Mouse (Mus musculus) megakaryocyte, adult 5-6 weeks (primary cell): ENCODE data around the gene Med11. TPM values are rescaled to one million over a fixed set of nuclear protein-coding genes. Genes with fewer than 3 reads are reported as not detected.

Source experiments
- ATAC-seq: 2 replicates; pipeline ENCODE4 v1.8.0; 2016; ENCODE audit warnings: mild to moderate bottlenecking, inconsistent platforms; ENCODE audit not compliant: poor library complexity, severe bottlenecking
- total RNA-seq, 2 experiments: library from RNA; stranded (forward) in 1 of 2; stranded (reverse) in 1 of 2; fragments of 153-499, 151-499 nt in 1 of 2; fragments of 221-1000, 200-1000 nt in 1 of 2; gene quantifications; 2 replicates each; pipeline versions ENCODE4 v1.2.3 to v1.2.4; 2015 to 2017

The Med11 gene
- total RNA-seq (2015) = 42.2 and 64.0 TPM in 2 replicates
- total RNA-seq (2017) = 47.8 and 55.3 TPM in 2 replicates

- ATAC-seq = peak; percentile 83
These were observed at the start of gene Med11 for GRCm38 (mm10) chr11:70451797-70452498. Med11 (plus strand) TSS chr11:70451919.

- no peak for ATAC-seq
These were observed 48.1 kb upstream of the Med11 start for GRCm38 (mm10) chr11:70403598-70403997.

GRCm38 (mm10) chr11:70409594-70410296 is 42.0 kb upstream of the Med11 start, which contains the start of gene Pelp1:
Pelp1 (minus strand) TSS chr11:70410031.
- peak; percentile 88 for ATAC-seq

- ATAC-seq = peak; percentile 20; the same call in 1 of the 2 replicates
These were observed 41.4 kb upstream of the Med11 start for GRCm38 (mm10) chr11:70410297-70410643.

GRCm38 (mm10) chr11:70412591-70412990 is 39.1 kb upstream of the Med11 start:
- ATAC-seq = no peak

- peak; percentile 43; the same call in 1 of the 2 replicates for ATAC-seq
These were observed 37.8 kb upstream of the Med11 start for GRCm38 (mm10) chr11:70413961-70414360.

GRCm38 (mm10) chr11:70418199-70418598 is 33.5 kb upstream of the Med11 start:
- ATAC-seq = peak; percentile 97

- no peak for ATAC-seq
These were observed 32.2 kb upstream of the Med11 start for GRCm38 (mm10) chr11:70419486-70419885.

- peak; percentile 94 for ATAC-seq
These were observed 25.1 kb upstream of the Med11 start for GRCm38 (mm10) chr11:70426598-70426997.

GRCm38 (mm10) chr11:70431574-70431973 is 20.1 kb upstream of the Med11 start:
- no peak for ATAC-seq

- peak; percentile 84 for ATAC-seq
These were observed 19.4 kb upstream of the Med11 start, which contains the start of gene Arrb2 for GRCm38 (mm10) chr11:70432048-70432894. Arrb2 (plus strand) TSS chr11:70432635.

- peak; percentile 41 for ATAC-seq
These were observed 18.7 kb upstream of the Med11 start for GRCm38 (mm10) chr11:70432895-70433568.

GRCm38 (mm10) chr11:70433569-70433943 is 18.2 kb upstream of the Med11 start:
- peak; percentile 15 for ATAC-seq

- no peak for ATAC-seq
These were observed 17.8 kb upstream of the Med11 start for GRCm38 (mm10) chr11:70433951-70434350.

GRCm38 (mm10) chr11:70435476-70435875 is 16.2 kb upstream of the Med11 start:
- ATAC-seq = no peak

GRCm38 (mm10) chr11:70437426-70437825 is 14.3 kb upstream of the Med11 start:
- ATAC-seq = peak; percentile 39

GRCm38 (mm10) chr11:70438728-70439374 is 12.9 kb upstream of the Med11 start:
- ATAC-seq = no peak

GRCm38 (mm10) chr11:70440637-70441036 is 11.1 kb upstream of the Med11 start:
- no peak for ATAC-seq

GRCm38 (mm10) chr11:70441882-70442281 is 9.8 kb upstream of the Med11 start:
- ATAC-seq = peak; percentile 43

GRCm38 (mm10) chr11:70443964-70444363 is 7.8 kb upstream of the Med11 start:
- ATAC-seq = no peak
